Comparison of ENCODE assay signal across 9 mouse cellular contexts in the genomic region with DNA sequence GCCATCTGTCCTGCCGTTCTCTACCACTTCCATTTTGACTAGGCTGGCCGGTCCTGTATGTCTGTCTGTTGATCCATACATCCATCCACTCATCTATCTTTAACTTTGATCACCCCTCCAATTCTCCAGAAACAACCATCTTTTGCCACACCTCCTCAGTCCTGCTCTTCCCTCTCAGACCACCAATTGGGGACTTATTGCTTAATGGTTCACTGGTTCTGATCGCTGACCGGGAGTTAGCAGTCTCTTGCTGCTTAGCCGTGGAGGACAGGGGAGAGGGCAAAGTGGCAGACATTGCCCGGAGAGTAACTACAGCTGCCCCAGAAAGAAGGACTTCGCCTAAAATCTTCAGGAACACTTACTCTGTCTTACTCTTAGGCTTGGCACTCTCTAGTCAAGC. TPM values are rescaled to one million over a fixed set of nuclear protein-coding genes. Genes with fewer than 3 reads are reported as not detected.
DNase-seq lines count a peak whose midpoint lies in the region; ATAC-seq and TF ChIP-seq lines count a peak whose summit lies in the region.
"Had no signal": no experiment of that assay in that cellular context is flagged by ENCODE, and none has a peak within 500 bp of the region (broad histone marks: within the 10 kb centered on the region; RNA-seq: fewer than 3 reads in every experiment).

No protein-coding gene starts in this region.

- WGBS in intestine, embryonic 15.5 days = 69% methylated on average over 7 of the region's 7 CpGs
- 72% methylated on average over 7 of the region's 7 CpGs for WGBS in intestine, postnatal 0 days
- WGBS in embryonic facial prominence, embryonic 10.5 days = 43% methylated on average over 7 of the region's 7 CpGs
- 29% methylated on average over 7 of the region's 7 CpGs for WGBS in forebrain, embryonic 15.5 days
- 44% methylated on average over 7 of the region's 7 CpGs for WGBS in midbrain, embryonic 16.5 days

- no peak for ATAC-seq in intestine, embryonic 15.5 days
- ATAC-seq in intestine, postnatal 0 days = no peak
- ATAC-seq in forebrain, embryonic 15.5 days (replicated peaks) = no peak
- no peak for ATAC-seq in midbrain, embryonic 16.5 days
- ATAC-seq: intestine, embryonic 16.5 days had no signal

- H3K36me3 ChIP-seq in intestine, embryonic 15.5 days = no peaks in the 10 kb centered on the region
- H3K36me3 ChIP-seq in intestine, postnatal 0 days (ENCODE audit: control insufficient read depth, insufficient read depth) = no peaks in the 10 kb centered on the region
- H3K36me3 ChIP-seq in embryonic facial prominence, embryonic 10.5 days (replicated peaks) = no peaks in the 10 kb centered on the region
- H3K36me3 ChIP-seq in forebrain, embryonic 15.5 days = no peaks in the 10 kb centered on the region
- no peaks in the 10 kb centered on the region for H3K36me3 ChIP-seq in midbrain, embryonic 16.5 days (ENCODE audit: control insufficient read depth, insufficient read depth, low read length)

- H3K9me3 ChIP-seq in intestine, embryonic 15.5 days = no peaks in the 10 kb centered on the region
- no peaks in the 10 kb centered on the region for H3K9me3 ChIP-seq in intestine, postnatal 0 days (ENCODE audit: control insufficient read depth)
- H3K9me3 ChIP-seq in embryonic facial prominence, embryonic 10.5 days = no peaks in the 10 kb centered on the region
- H3K9me3 ChIP-seq in forebrain, embryonic 15.5 days = no peaks in the 10 kb centered on the region
- H3K9me3 ChIP-seq in midbrain, embryonic 16.5 days (replicated peaks; ENCODE audit: control insufficient read depth, low read length, poor library complexity, severe bottlenecking) = no peaks in the 10 kb centered on the region

- H3K4me2 ChIP-seq in intestine, embryonic 15.5 days (replicated peaks) = peak overlapping the region; percentile 100
- no peak overlapping the region for H3K4me2 ChIP-seq in intestine, postnatal 0 days (replicated peaks; ENCODE audit: low read depth)
- peak overlapping the region; percentile 97 for H3K4me2 ChIP-seq in forebrain, embryonic 15.5 days (replicated peaks)
- H3K4me2 ChIP-seq in midbrain, embryonic 16.5 days (ENCODE audit: low read length) = peak overlapping the region; percentile 98

- no peak overlapping the region for H3K9ac ChIP-seq in intestine, embryonic 15.5 days
- H3K9ac ChIP-seq in intestine, postnatal 0 days (ENCODE audit: low read depth, low read length) = no peak overlapping the region
- peak overlapping the region; percentile 65 for H3K9ac ChIP-seq in forebrain, embryonic 15.5 days (replicated peaks)
- H3K9ac ChIP-seq in midbrain, embryonic 16.5 days (ENCODE audit: low read depth, low read length) = peak overlapping the region; percentile 38; the same call in 1 of the 2 replicates

- no peak for TF ChIP-seq CTCF in intestine, postnatal 0 days (IDR thresholded peaks at IDR 0.05; ENCODE audit: low read depth)

- H3K4me3 ChIP-seq in intestine, embryonic 15.5 days (replicated peaks) = no peak overlapping the region
- H3K4me3 ChIP-seq in intestine, postnatal 0 days (ENCODE audit: low read depth, low read length) = no peak overlapping the region
- peak overlapping the region; percentile 77; the same call in 1 of the 2 replicates for H3K4me3 ChIP-seq in embryonic facial prominence, embryonic 10.5 days
- H3K4me3 ChIP-seq in forebrain, embryonic 15.5 days = peak overlapping the region; percentile 67
- peak overlapping the region; percentile 73 for H3K4me3 ChIP-seq in midbrain, embryonic 16.5 days (ENCODE audit: low read depth, low read length)

- peak; percentile 11 for DNase-seq in embryonic facial prominence, embryonic 10.5 days (ENCODE audit: low spot score)
- no peak for DNase-seq in cerebellum, postnatal 25 days
- DNase-seq in left cerebral cortex, adult 9 months (ENCODE audit: low spot score in 2 of 2) = no peak
- DNase-seq in adrenal gland, adult (ENCODE audit: inconsistent age in 2 of 2, low spot score in 1 of 2) = no peak

- H3K4me1 ChIP-seq in intestine, embryonic 15.5 days (replicated peaks) = peaks cover 12% of the 10 kb centered on the region
- H3K4me1 ChIP-seq in intestine, postnatal 0 days (replicated peaks; ENCODE audit: control insufficient read depth, insufficient read depth, low read length) = no peaks in the 10 kb centered on the region
- peaks cover 19% of the 10 kb centered on the region for H3K4me1 ChIP-seq in embryonic facial prominence, embryonic 10.5 days
- H3K4me1 ChIP-seq in forebrain, embryonic 15.5 days = peaks cover 48% of the 10 kb centered on the region
- H3K4me1 ChIP-seq in midbrain, embryonic 16.5 days (ENCODE audit: control insufficient read depth, insufficient read depth, low read length) = peaks cover 11% of the 10 kb centered on the region

- H3K27me3 ChIP-seq in intestine, embryonic 15.5 days (replicated peaks) = peaks cover 33% of the 10 kb centered on the region
- H3K27me3 ChIP-seq in intestine, postnatal 0 days (replicated peaks; ENCODE audit: control insufficient read depth, insufficient read depth, low read length) = peaks cover 35% of the 10 kb centered on the region
- H3K27me3 ChIP-seq in embryonic facial prominence, embryonic 10.5 days (replicated peaks; ENCODE audit: low read depth, poor library complexity, severe bottlenecking) = peaks cover 55% of the 10 kb centered on the region
- H3K27me3 ChIP-seq in forebrain, embryonic 15.5 days = no peaks in the 10 kb centered on the region
- H3K27me3 ChIP-seq in midbrain, embryonic 16.5 days (ENCODE audit: control insufficient read depth, insufficient read depth, low read depth, low read length) = peaks cover 8% of the 10 kb centered on the region

- H3K27ac ChIP-seq in intestine, embryonic 15.5 days = no peak overlapping the region
- H3K27ac ChIP-seq in intestine, postnatal 0 days (ENCODE audit: low read depth, low read length) = no peak overlapping the region
- no peak overlapping the region for H3K27ac ChIP-seq in embryonic facial prominence, embryonic 10.5 days (replicated peaks)
- H3K27ac ChIP-seq in forebrain, embryonic 15.5 days (replicated peaks) = no peak overlapping the region
- H3K27ac ChIP-seq in midbrain, embryonic 16.5 days (ENCODE audit: low read length) = no peak overlapping the region

RNA-seq across cellular contexts. Expression of a gene that starts 1.3 kb away (rescaled TPM):
- polyA plus RNA-seq in intestine, embryonic 15.5 days (2015; fragmentation: Nextera tagmentation; extraction: Ambion mirVana) = 0.43 and 0.57 TPM in 2 replicates
- polyA plus RNA-seq in intestine, postnatal 0 days (2015; fragmentation: Nextera tagmentation; extraction: Ambion mirVana) = 0.17 and 0.24 TPM in 2 replicates
- polyA plus RNA-seq in embryonic facial prominence, embryonic 10.5 days (2016; fragmentation: Nextera tagmentation; extraction: Ambion mirVana) = 0.39 and 0.93 TPM in 2 replicates
- polyA plus RNA-seq in forebrain, embryonic 15.5 days (2015; fragmentation: Nextera tagmentation; extraction: Ambion mirVana) = 12.5 and 13.1 TPM in 2 replicates
- polyA plus RNA-seq in midbrain, embryonic 16.5 days (2015; fragmentation: Nextera tagmentation; extraction: Ambion mirVana) = 3.1 and 3.2 TPM in 2 replicates

Comparison
In these comparisons a context has a peak if more than half of its experiments do, and no peak if none do; other contexts are left out.
1. H3K4me3 ChIP-seq: peak in embryonic facial prominence, embryonic 10.5 days (single experiment), forebrain, embryonic 15.5 days (single experiment) and midbrain, embryonic 16.5 days (single experiment); none in intestine, embryonic 15.5 days (single experiment) and intestine, postnatal 0 days (single experiment).
2. H3K9ac ChIP-seq: peak in forebrain, embryonic 15.5 days (single experiment) and midbrain, embryonic 16.5 days (single experiment); none in intestine, embryonic 15.5 days (single experiment) and intestine, postnatal 0 days (single experiment).